Mouse (Mus musculus) hindbrain, embryonic 13.5 days (tissue): Measurements from ENCODE around the gene Pola2. TPM values are rescaled to one million over a fixed set of nuclear protein-coding genes. Genes with fewer than 3 reads are reported as not detected.

ENCODE experiments used
- ATAC-seq: fragments of 200-750 bp; cut with Nextera tagmentation; 2 replicates; pipeline ENCODE4 v1.8.0; 2017; ENCODE audit warnings: moderate TSS enrichment; ENCODE audit not compliant: low FRiP score
- H3K27ac ChIP-seq: fragments of 300-500 bp; sonication (generic); 2 replicates; pipeline ENCODE4 v1.5.1; 2015; ENCODE audit warnings: inconsistent platforms, mild to moderate bottlenecking, moderate library complexity
- H3K27me3 ChIP-seq: fragments of 300-500 bp; sonication (generic); 2 replicates; pipeline ENCODE4 v1.6.1; 2015; ENCODE audit warnings: mild to moderate bottlenecking, inconsistent platforms
- H3K36me3 ChIP-seq: fragments of 300-500 bp; sonication (generic); 2 replicates; pipeline ENCODE4 v1.6.1; 2015; ENCODE audit warnings: mild to moderate bottlenecking, inconsistent platforms
- H3K4me1 ChIP-seq: fragments of 300-500 bp; sonication (generic); replicated peaks from 2 replicates; pipeline ENCODE4 v1.6.1; 2015; ENCODE audit warnings: inconsistent platforms
- H3K4me2 ChIP-seq: fragments of 300-500 bp; sonication (generic); 2 replicates; pipeline ENCODE4 v1.6.1; 2015; ENCODE audit warnings: inconsistent platforms, mild to moderate bottlenecking, moderate library complexity
- H3K4me3 ChIP-seq: fragments of 300-500 bp; sonication (generic); 2 replicates; pipeline ENCODE4 v1.5.1; 2015; ENCODE audit warnings: mild to moderate bottlenecking, inconsistent platforms
- H3K9ac ChIP-seq: fragments of 300-500 bp; sonication (generic); 2 replicates; pipeline ENCODE4 v1.6.1; 2015; ENCODE audit warnings: mild to moderate bottlenecking, inconsistent platforms
- H3K9me3 ChIP-seq: fragments of 300-500 bp; sonication (generic); 2 replicates; pipeline ENCODE4 v1.6.1; 2016; ENCODE audit warnings: inconsistent platforms
- WGBS: fragments of 180-500 bp; shearing (Covaris S2); methylation state at CpG from one replicate; pipeline ENCODE4 v1.1.7; 2015; 5-methylcytosine and 5-hydroxymethylcytosine counted together
- polyA plus RNA-seq: library from polyadenylated mRNA; unstranded; fragments of >200 nt; fragmentation: Nextera tagmentation; extraction: Ambion mirVana; gene quantifications from 2 replicates; pipeline ENCODE4 v1.2.1, GENCODE M21; 2015

The Pola2 gene
- polyA plus RNA-seq, 1 experiment from 2014 or later, result 22.6 TPM

GRCm38 (mm10) chr19:5962651-5963050, 1.4 kb downstream of the Pola2 start:
- Histone ChIP-seq H3K36me3 (peaks cover 15% of the 10 kb centered on the region), H3K4me1 (peaks cover 27% of the 10 kb centered on the region), H3K4me2 (peak overlapping the region; percentile 96; the same call in 1 of the 2 replicates), H3K4me3 (peak overlapping the region; percentile 52; the same call in 1 of the 2 replicates), H3K27ac (no peak overlapping the region), H3K9me3 (no peaks in the 10 kb centered on the region), H3K9ac (0 out of 2 replicates have a peak overlapping the region, but pooled peaks have one; percentile 72), H3K27me3 (no peaks in the 10 kb centered on the region)
- no peak for ATAC-seq
- WGBS, result 47% methylated on average over 1 of the region's 1 CpGs

DNA sequence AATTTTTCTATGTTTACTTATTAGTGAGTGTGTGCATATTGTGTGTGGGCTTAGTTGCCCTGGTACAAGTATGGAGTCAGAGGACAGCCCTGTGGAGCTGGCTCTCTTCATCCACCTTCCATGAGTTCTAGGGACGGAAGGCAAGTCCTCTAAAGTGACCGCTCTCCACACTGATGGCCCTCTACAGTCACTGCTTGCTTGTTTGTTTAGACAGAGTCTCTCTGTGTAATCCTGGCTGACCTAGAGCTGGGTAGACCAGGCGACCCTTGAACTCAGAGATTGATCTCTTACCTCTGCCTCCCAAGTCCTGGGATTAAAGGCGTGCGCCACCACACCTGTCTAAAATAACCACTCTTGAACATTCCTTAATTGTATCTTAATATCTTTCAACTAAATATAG, 6.6 kb downstream of the Pola2 start:
- peaks cover 7% of the 10 kb centered on the region; the same call in 1 of the 2 replicates for H3K4me1 ChIP-seq
- H3K4me3 ChIP-seq, result no peak overlapping the region
- H3K27me3 ChIP-seq, result no peaks in the 10 kb centered on the region
- no peak overlapping the region for H3K4me2 ChIP-seq
- ATAC-seq, result no peak
- WGBS, result 93% methylated on average over 5 of the region's 5 CpGs
- H3K9me3 ChIP-seq, result no peaks in the 10 kb centered on the region
- H3K36me3 ChIP-seq, result peaks cover 38% of the 10 kb centered on the region
- H3K27ac ChIP-seq, result no peak overlapping the region
- H3K9ac ChIP-seq, result no peak overlapping the region

DNA sequence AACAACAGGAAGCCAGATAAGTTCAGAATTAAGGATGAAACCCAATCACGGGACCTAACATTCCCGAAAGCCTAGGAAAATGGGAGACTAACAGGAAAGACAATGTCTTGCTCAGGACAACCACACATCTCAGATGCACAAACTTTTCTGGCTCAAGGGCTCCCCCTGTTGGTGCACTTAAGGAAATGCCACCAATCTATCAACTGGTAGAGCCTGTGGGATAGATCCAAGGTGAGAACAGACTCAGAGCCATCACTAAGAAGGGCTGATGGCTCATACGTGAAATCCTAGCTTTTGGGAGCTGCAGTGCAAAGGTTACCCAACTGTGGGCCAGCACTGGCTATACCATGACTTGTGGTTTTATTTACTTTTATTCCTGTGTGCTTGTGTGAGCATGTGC, 7.3 kb downstream of the Pola2 start:
- 0 out of 2 replicates have a peak, but pooled peaks cover under 1% of the 10 kb centered on the region for H3K4me1 ChIP-seq
- peaks cover 44% of the 10 kb centered on the region for H3K36me3 ChIP-seq
- no peak overlapping the region for H3K9ac ChIP-seq
- H3K4me3 ChIP-seq, result no peak overlapping the region
- no peaks in the 10 kb centered on the region for H3K9me3 ChIP-seq
- no peaks in the 10 kb centered on the region for H3K27me3 ChIP-seq
- H3K4me2 ChIP-seq, result no peak overlapping the region
- WGBS, result 34% methylated on average over 3 of the region's 3 CpGs
- no peak; the same call in 1 of the 2 replicates for ATAC-seq
- H3K27ac ChIP-seq, result no peak overlapping the region

DNA sequence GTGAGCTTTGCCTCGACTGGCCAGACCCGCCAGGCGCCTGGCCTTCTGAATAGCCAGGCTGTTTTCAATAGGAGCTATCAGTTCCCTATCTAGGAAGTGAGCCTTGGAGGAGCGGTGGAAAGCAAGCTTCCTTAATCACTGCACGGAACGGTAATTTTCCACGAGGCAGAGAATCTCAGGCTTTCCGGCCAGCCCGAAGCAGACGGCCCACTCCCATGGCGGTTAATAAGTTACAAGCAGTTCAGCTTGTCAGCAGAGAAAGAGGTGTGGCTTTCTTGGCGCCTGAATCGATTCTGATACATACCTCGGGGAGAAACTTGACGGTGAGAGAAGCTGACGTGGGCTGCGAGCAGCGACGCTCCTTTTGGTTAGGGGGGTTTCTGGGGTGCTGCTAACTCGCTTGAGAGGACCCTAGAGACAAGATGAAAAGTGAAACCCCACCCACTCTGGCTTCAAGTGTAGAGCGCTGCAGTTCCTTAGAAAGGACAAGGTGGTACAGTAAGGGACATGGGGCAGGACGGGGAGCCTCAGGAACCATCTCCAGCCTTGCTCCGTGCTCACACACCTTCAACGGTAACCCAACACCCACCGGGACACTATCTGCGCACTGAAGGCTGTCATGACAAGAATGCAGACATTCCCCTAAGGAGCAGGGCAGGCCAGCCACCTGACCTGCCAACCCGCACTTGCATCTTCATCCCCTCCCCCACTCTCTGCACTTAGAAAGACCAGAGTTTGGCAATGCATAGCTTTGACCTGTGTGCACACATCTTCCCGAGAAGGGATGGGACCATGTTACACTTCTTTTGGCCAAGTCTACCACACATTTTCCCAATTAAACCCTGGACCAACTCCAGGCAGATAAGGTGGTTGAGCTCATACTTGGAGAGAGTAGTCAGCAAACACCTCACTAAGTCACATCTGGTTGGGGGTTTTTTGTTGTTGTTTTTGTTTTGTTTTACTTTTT, 8.0 kb downstream of the Pola2 start:
- no peak for ATAC-seq
- peaks cover 51% of the 10 kb centered on the region for H3K36me3 ChIP-seq
- WGBS, result 83% methylated on average over 28 of the region's 28 CpGs
- H3K27me3 ChIP-seq, result no peaks in the 10 kb centered on the region
- no peak overlapping the region for H3K9ac ChIP-seq
- no peaks in the 10 kb centered on the region for H3K9me3 ChIP-seq
- no peak overlapping the region for H3K27ac ChIP-seq
- H3K4me1 ChIP-seq, result no peaks in the 10 kb centered on the region
- H3K4me2 ChIP-seq, result no peak overlapping the region
- H3K4me3 ChIP-seq, result no peak overlapping the region

GRCm38 (mm10) chr19:5954936-5955335, 9.1 kb downstream of the Pola2 start:
- Histone ChIP-seq H3K4me3 (no peak overlapping the region), H3K36me3 (peaks cover 62% of the 10 kb centered on the region), H3K4me1 (no peaks in the 10 kb centered on the region), H3K9me3 (no peaks in the 10 kb centered on the region), H3K4me2 (no peak overlapping the region), H3K9ac (no peak overlapping the region), H3K27me3 (no peaks in the 10 kb centered on the region), H3K27ac (no peak overlapping the region)
- ATAC-seq, result no peak
- WGBS, result 94% methylated on average over 10 of the region's 10 CpGs

GRCm38 (mm10) chr19:5954031-5954710, 9.8 kb downstream of the Pola2 start:
- 89% methylated on average over 22 of the region's 22 CpGs for WGBS
- Histone ChIP-seq H3K4me2 (no peak overlapping the region), H3K4me3 (no peak overlapping the region), H3K9me3 (no peaks in the 10 kb centered on the region), H3K27me3 (no peaks in the 10 kb centered on the region), H3K9ac (no peak overlapping the region), H3K27ac (no peak overlapping the region), H3K4me1 (no peaks in the 10 kb centered on the region), H3K36me3 (peaks cover 65% of the 10 kb centered on the region)
- no peak for ATAC-seq

DNA sequence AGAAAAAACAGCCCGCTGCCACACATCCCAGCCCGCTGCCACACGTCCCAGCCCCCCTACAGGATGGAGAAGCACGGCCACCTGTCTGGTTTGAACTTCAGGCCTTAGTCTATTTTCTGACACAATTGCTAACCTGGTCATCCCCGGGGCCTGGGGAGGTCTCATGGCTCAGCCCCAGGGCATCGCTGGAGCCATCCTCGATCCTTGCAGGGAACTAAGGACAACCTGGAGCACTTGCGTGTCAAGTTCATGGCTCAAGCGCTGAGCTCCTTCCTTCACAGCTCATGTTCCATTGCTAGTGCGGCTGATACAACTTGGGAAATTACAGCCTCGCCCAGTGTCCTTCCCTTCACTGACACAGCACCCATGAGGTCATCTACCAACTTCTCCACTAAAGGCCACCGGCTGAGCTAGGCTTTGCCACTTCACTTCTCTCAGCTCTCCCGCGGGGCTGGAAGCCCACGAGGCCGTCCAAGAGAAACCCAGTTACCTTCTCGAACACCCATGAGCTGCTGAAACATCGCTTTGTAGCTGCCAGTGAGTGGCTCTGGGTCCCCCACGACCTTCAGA, 10.7 kb downstream of the Pola2 start:
- no peak overlapping the region for H3K27ac ChIP-seq
- no peaks in the 10 kb centered on the region for H3K27me3 ChIP-seq
- peaks cover 58% of the 10 kb centered on the region for H3K36me3 ChIP-seq
- H3K4me1 ChIP-seq, result no peaks in the 10 kb centered on the region
- H3K9me3 ChIP-seq, result no peaks in the 10 kb centered on the region
- H3K9ac ChIP-seq, result no peak overlapping the region
- H3K4me3 ChIP-seq, result no peak overlapping the region
- no peak overlapping the region for H3K4me2 ChIP-seq
- ATAC-seq, result no peak
- 94% methylated on average over 19 of the region's 19 CpGs for WGBS

GRCm38 (mm10) chr19:5952071-5952691, 11.8 kb downstream of the Pola2 start:
- no peaks in the 10 kb centered on the region for H3K4me1 ChIP-seq
- H3K9me3 ChIP-seq, result no peaks in the 10 kb centered on the region

DNA sequence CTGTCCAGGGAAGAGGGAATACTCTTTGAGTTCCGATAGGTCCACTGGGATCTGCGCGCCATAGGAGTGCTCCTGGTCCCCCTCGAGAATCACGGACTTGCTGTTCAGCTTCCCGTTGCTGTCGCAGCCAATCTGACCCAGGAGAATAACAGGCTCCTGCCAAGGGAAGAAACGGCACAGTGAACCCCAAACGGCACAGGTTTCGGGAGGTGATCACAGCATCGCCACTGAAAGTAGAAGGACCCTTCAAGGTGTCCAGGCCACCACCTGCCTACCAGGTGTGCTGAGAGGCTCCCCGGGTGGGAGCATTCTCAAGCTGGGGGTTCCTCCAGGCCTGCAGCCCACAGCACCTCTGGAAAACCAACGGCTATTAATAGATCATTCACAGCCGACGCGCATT, 12.4 kb downstream of the Pola2 start:
- H3K36me3 ChIP-seq, result peaks cover 61% of the 10 kb centered on the region

More at GRCm38 (mm10) chr19:5952071-5952691, 11.8 kb downstream of the Pola2 start:
- H3K4me3 ChIP-seq, result no peak overlapping the region
- H3K36me3 ChIP-seq, result peaks cover 61% of the 10 kb centered on the region
- WGBS, result 88% methylated on average over 13 of the region's 13 CpGs
- ATAC-seq, result no peak
- no peaks in the 10 kb centered on the region for H3K27me3 ChIP-seq
- H3K9ac ChIP-seq, result 0 out of 2 replicates have a peak overlapping the region, but pooled peaks have one; percentile 43
- H3K27ac ChIP-seq, result no peak overlapping the region
- no peak overlapping the region for H3K4me2 ChIP-seq

DNA sequence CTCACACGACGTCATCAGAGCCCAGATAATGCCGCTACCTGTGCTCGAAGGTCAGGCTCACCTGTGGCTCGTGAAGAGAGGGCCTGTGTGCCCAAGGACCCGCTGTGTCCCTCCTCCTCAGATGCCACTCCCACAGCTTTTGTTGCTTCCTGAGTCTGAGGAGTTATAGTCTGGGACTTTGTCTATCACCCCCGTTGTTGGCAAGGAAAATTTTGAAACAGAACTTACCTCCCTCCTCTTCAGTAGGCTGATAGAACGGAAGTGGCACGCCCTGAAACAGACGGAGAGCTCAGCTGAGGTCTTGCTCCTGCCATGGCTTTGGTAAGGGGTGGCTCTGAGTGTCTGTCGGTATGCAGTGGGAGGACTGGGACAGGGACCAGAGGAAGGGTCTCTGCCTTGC, 13.8 kb downstream of the Pola2 start:
- no peaks in the 10 kb centered on the region for H3K27me3 ChIP-seq
- no peaks in the 10 kb centered on the region for H3K9me3 ChIP-seq
- H3K4me2 ChIP-seq, result no peak overlapping the region
- H3K27ac ChIP-seq, result no peak overlapping the region
- H3K4me3 ChIP-seq, result no peak overlapping the region
- no peak overlapping the region for H3K9ac ChIP-seq
- peaks cover 65% of the 10 kb centered on the region for H3K36me3 ChIP-seq
- no peaks in the 10 kb centered on the region for H3K4me1 ChIP-seq
- no peak for ATAC-seq
- 95% methylated on average over 11 of the region's 11 CpGs for WGBS

More for the DNA sequence above, 12.4 kb downstream of the Pola2 start:
- Histone ChIP-seq H3K4me3 (no peak overlapping the region), H3K27ac (no peak overlapping the region), H3K9me3 (no peaks in the 10 kb centered on the region), H3K27me3 (no peaks in the 10 kb centered on the region), H3K4me2 (no peak overlapping the region), H3K9ac (no peak overlapping the region), H3K4me1 (no peaks in the 10 kb centered on the region)
- ATAC-seq, result no peak
- 93% methylated on average over 16 of the region's 16 CpGs for WGBS

GRCm38 (mm10) chr19:5945891-5946290, 18.1 kb downstream of the Pola2 start:
- H3K4me1 ChIP-seq, result 0 out of 2 replicates have a peak, but pooled peaks cover 4% of the 10 kb centered on the region
- no peaks in the 10 kb centered on the region for H3K9me3 ChIP-seq
- peaks cover 43% of the 10 kb centered on the region for H3K36me3 ChIP-seq
- ATAC-seq, result no peak
- H3K9ac ChIP-seq, result peak overlapping the region; percentile 43; the same call in 1 of the 2 replicates
- H3K4me3 ChIP-seq, result no peak overlapping the region
- H3K4me2 ChIP-seq, result no peak overlapping the region
- no peaks in the 10 kb centered on the region for H3K27me3 ChIP-seq
- WGBS, result 88% methylated on average over 8 of the region's 8 CpGs
- no peak overlapping the region for H3K27ac ChIP-seq

DNA sequence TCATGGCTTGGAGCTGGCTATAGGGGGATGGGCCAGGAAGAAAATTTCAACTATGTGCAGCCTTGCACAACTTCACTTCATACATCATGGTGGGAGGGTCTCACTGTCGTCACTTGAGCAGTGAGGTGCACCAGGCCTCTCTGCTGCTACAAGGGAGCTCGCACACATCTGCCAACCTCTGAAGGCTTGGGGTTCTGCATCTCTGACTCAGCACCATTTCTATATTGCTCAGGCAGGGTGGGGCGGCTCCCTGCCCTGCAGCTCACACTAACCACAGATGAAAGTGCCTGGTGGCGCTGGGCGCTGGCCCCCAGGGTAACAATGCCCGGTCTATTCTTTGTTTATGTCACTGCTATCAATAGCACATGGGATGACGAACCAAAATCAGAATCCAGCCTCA, 19.0 kb downstream of the Pola2 start:
- Histone ChIP-seq H3K27me3 (no peaks in the 10 kb centered on the region), H3K36me3 (peaks cover 34% of the 10 kb centered on the region), H3K9ac (no peak overlapping the region), H3K4me1 (peaks cover 6% of the 10 kb centered on the region), H3K4me2 (no peak overlapping the region), H3K4me3 (no peak overlapping the region), H3K9me3 (no peaks in the 10 kb centered on the region), H3K27ac (0 out of 2 replicates have a peak overlapping the region, but pooled peaks have one; percentile 3)
- ATAC-seq, result no peak
- WGBS, result 83% methylated on average over 7 of the region's 7 CpGs
